Mouse (Mus musculus) liver, embryonic 14.5 days (tissue): ENCODE results near the gene Cnih1. TPM values are rescaled to one million over a fixed set of nuclear protein-coding genes. Genes with fewer than 3 reads are reported as not detected.
"Not testable (repeated sequence)": the region's sequence is repeated elsewhere in the genome, so short reads cannot be mapped to it uniquely, and the experiment has no call there.

Source experiments
- ATAC-seq: fragments of 200-750 bp; cut with Nextera tagmentation; 2 replicates; pipeline ENCODE4 v1.8.0; 2017; ENCODE audit warnings: moderate number of reproducible peaks, mild to moderate bottlenecking, moderate library complexity; ENCODE audit not compliant: insufficient read depth
- DNase-seq, 3 experiments: peaks; one replicate each; pipeline ENCODE4 v3.0.0-alpha.2; 2012 to 2013; ENCODE audit warnings: low read depth in 3 of 3, low spot score in 3 of 3
- H3K27ac ChIP-seq: fragments of 300-500 bp; sonication (generic); 2 replicates; pipeline ENCODE4 v1.5.1; 2014; ENCODE audit warnings: moderate library complexity, mild to moderate bottlenecking, control low read depth, inconsistent platforms
- H3K27me3 ChIP-seq: fragments of 300-500 bp; sonication (generic); 2 replicates; pipeline ENCODE4 v1.6.1; 2014; ENCODE audit warnings: mild to moderate bottlenecking, low read length, moderate library complexity; ENCODE audit not compliant: control insufficient read depth, insufficient read depth
- H3K36me3 ChIP-seq: fragments of 300-500 bp; sonication (generic); replicated peaks from 2 replicates; pipeline ENCODE4 v1.6.1; 2014; ENCODE audit warnings: low read depth; ENCODE audit not compliant: control insufficient read depth, insufficient read depth
- H3K4me1 ChIP-seq, 2 experiments: fragments of 200-500 bp in 1 of 2; fragments of 300-500 bp in 1 of 2; sonication (generic) in 1 of 2; replicated peaks; 2 replicates each; pipeline ENCODE4 v1.6.1; 2012 to 2014; ENCODE audit warnings: antibody characterized with exemption in 1 of 2, inconsistent platforms in 1 of 2, low read length in 1 of 2; ENCODE audit not compliant: control insufficient read depth in 2 of 2, insufficient read depth in 2 of 2
- H3K4me2 ChIP-seq: fragments of 300-500 bp; sonication (generic); 2 replicates; pipeline ENCODE4 v1.6.1; 2014; ENCODE audit warnings: low read depth, mild to moderate bottlenecking, control low read depth, moderate library complexity
- H3K4me3 ChIP-seq, 2 experiments: fragments of 200-500 bp in 1 of 2; fragments of 300-500 bp in 1 of 2; sonication (generic) in 1 of 2; 2 replicates each; pipeline ENCODE4 v1.5.1; 2012 to 2014; ENCODE audit warnings: low read depth in 2 of 2, low read length in 2 of 2, mild to moderate bottlenecking in 2 of 2, control low read depth in 1 of 2, inconsistent platforms in 1 of 2, moderate library complexity in 1 of 2; ENCODE audit not compliant: insufficient read depth in 1 of 2
- H3K9ac ChIP-seq: fragments of 300-500 bp; sonication (generic); replicated peaks from 2 replicates; pipeline ENCODE4 v1.6.1; 2014; ENCODE audit warnings: mild to moderate bottlenecking, control low read depth, moderate library complexity
- H3K9me3 ChIP-seq: fragments of 300-500 bp; sonication (generic); 2 replicates; pipeline ENCODE4 v1.6.1; 2016; ENCODE audit warnings: low read length, mixed read lengths; ENCODE audit not compliant: control insufficient read depth
- CTCF ChIP-seq: IDR thresholded peaks from 2 replicates; pipeline ENCODE4 v1.5.1; 2016; ENCODE audit warnings: antibody characterized with exemption, low read depth, control low read depth
- EP300 ChIP-seq: IDR thresholded peaks from 2 replicates; pipeline ENCODE4 v1.6.1; 2016; ENCODE audit warnings: antibody characterized with exemption, low read depth
- WGBS: fragments of 180-500 bp; shearing (Covaris S2); extraction: QIAGEN DNeasy Blood & Tissue Kit; methylation state at CpG from one replicate; pipeline ENCODE4 v1.1.7; 2014; ENCODE audit not compliant: insufficient replicate concordance; 5-methylcytosine and 5-hydroxymethylcytosine counted together
- polyA plus RNA-seq, 2 experiments: library from polyadenylated mRNA; depleted of rRNA in 1 of 2; stranded (reverse) in 1 of 2; unstranded in 1 of 2; fragments of >200 nt; fragmentation: Nextera tagmentation in 1 of 2; extraction: Ambion mirVana in 1 of 2; gene quantifications; 2 replicates each; pipeline versions ENCODE4 v1.2.1 to v1.2.3; 2012 to 2014

Cnih1 gene
- polyA plus RNA-seq, 2 experiments, result 33.8 to 84.0 TPM

DNA sequence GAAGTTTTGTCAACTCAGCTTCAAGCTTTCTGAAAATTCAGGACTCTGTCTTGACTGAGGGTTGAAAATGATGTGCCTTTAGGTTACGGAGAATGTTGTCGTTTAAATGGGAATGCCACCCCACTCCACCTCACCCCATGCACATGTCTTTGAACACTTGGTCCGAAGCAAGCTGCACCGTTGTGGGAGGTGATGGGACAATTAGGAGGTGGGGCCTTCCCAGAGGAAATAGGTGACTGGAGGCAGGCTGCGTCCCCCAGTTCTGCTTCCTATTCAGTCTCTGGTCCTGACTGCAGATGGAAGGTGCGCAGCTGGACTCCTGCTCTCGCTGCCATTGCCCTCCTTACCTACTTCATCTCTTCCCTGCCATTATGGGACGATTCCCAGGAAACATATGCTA, 32.4 kb downstream of the Cnih1 start:
- no peak for TF ChIP-seq EP300
- no peak for TF ChIP-seq CTCF
- Histone ChIP-seq H3K27ac (no peak overlapping the region), H3K4me2 (no peak overlapping the region), H3K9me3 (no peaks in the 10 kb centered on the region), H3K4me1 (peaks cover 0 to 5% of the 10 kb centered on the region in 2 experiments; a peak in 2 of 4 replicates), H3K4me3 (no peak overlapping the region), H3K9ac (no peak overlapping the region), H3K27me3 (no peaks in the 10 kb centered on the region), H3K36me3 (no peaks in the 10 kb centered on the region)
- DNase-seq (no peak), ATAC-seq (no peak)
- 80% methylated on average over 8 of the region's 8 CpGs for WGBS

DNA sequence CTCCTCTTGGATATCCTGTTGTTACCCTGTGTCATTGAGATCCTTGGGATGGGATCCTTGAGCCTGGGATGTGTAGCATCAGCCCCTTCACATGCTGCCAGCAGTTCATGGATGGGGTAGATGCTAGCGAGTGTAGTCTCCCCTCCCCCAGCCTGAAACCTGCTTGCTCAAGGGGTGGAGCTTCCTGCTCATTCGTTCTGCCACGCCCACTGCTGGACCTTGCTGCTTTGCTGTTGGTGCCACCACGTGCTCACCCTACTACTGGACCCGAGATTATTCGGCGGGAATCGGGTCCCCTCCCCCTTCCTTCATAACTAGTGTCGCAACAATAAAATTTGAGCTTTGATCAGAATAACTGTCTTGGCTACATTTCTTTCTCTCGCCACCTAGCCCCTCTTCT, 33.8 kb downstream of the Cnih1 start:
- not testable (repeated sequence) for H3K36me3 ChIP-seq
- WGBS, result 53% methylated on average over 8 of the region's 10 CpGs

DNA sequence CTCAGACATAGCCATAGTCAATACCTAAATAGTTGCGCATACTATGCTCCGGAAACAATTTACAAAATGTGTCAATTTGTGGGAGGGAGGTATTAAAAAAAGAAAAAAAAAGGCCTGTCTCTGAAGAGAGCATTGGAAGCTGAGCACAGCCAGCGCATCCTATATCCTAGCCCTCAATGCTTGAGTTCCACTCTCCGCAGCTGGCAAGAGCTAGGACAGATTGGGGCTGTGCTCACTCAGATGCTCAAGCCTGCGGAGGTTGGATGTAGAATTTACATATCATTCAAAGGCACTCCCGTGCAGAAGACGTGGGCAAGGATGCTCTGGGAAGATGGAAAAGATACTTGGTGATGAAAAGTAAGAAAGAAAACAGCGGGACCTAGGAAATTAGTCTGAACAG, 42.8 kb downstream of the Cnih1 start:
- Histone ChIP-seq H3K4me3 (no peak overlapping the region), H3K9ac (no peak overlapping the region), H3K36me3 (no peaks in the 10 kb centered on the region), H3K9me3 (no peaks in the 10 kb centered on the region), H3K4me1 (no peaks in the 10 kb centered on the region), H3K27ac (no peak overlapping the region), H3K4me2 (no peak overlapping the region), H3K27me3 (no peaks in the 10 kb centered on the region)
- ATAC-seq, result no peak
- WGBS, result 80% methylated on average over 8 of the region's 8 CpGs
- TF ChIP-seq EP300 (no peak), CTCF (no peak)
- no peak for DNase-seq

More for the DNA sequence above, 33.8 kb downstream of the Cnih1 start:
- H3K4me1 ChIP-seq, H3K9me3 ChIP-seq, H3K9ac ChIP-seq, ATAC-seq, H3K4me2 ChIP-seq, DNase-seq, H3K27me3 ChIP-seq, H3K4me3 ChIP-seq, H3K27ac ChIP-seq: not testable (repeated sequence)

DNA sequence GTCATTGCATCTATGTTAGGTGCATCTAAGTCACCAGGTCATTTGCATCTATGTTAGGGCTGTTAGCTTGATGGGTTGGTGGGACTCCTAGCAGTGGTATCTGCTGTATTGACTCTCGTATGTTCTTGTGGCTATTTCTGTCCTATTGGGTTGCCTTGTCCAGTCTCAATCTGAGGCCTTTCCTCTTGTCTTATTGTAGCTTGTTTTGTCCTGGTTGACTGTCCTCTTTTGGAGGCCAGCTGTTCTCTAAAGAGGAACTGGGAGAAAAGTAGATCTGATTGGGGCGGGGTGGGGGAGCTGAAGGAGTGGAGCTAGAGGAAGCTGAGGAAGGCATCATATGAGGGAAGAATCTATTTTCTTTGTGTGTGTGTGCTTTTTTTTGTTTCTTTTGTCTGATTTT, 45.5 kb downstream of the Cnih1 start:
- H3K27me3 ChIP-seq, result no peaks in the 10 kb centered on the region
- no peak overlapping the region for H3K4me3 ChIP-seq
- H3K9ac ChIP-seq, result no peak overlapping the region
- WGBS, result 53% methylated on average over 2 of the region's 2 CpGs
- no peak overlapping the region for H3K4me2 ChIP-seq
- DNase-seq, result no peak
- TF ChIP-seq CTCF (no peak), EP300 (no peak)
- no peak for ATAC-seq
- no peaks in the 10 kb centered on the region for H3K4me1 ChIP-seq
- H3K9me3 ChIP-seq, result no peaks in the 10 kb centered on the region
- H3K36me3 ChIP-seq, result no peaks in the 10 kb centered on the region
- H3K27ac ChIP-seq, result no peak overlapping the region

DNA sequence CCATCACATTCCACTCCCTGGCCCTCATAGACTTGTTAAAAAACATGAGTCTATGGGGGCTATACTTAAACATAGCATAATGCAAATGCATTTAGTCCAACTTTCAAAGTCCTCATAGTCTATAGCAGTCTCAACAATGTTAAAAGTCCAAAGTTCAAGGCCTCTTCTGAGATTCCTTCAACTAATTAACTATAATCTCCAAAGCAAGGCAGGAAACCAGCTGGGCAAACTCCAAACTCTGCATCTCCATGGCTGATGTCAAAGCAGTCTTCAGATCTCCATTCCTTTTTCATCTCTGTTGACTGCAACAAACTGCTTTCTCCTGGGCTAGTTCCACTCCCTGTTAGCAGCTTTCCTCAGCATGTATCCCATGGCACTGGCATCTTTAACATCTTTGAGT, 50.9 kb downstream of the Cnih1 start:
- not testable (repeated sequence) for H3K4me2 ChIP-seq, DNase-seq, H3K9ac ChIP-seq, H3K36me3 ChIP-seq, ATAC-seq, H3K4me1 ChIP-seq, H3K27me3 ChIP-seq, H3K27ac ChIP-seq, H3K9me3 ChIP-seq, H3K4me3 ChIP-seq

DNA sequence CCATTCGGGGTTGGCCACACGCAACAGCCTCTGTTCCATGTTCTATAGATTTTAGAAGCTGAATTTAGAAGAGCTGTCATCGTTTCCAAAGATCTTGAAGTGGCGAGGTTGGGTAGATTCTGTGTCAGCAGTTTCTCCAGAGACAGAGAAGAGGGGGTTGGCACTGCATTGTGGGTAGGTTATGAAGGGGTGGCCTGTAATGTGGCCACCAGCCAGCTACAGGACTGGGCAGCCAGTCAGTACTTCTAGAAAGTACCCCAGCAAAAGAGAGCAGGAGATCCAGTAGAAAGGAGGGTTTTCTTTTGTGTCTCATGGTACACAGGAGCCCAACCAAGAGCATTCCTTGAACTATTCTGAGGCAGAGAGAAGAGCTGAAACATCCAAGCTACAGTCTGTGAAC, 51.8 kb downstream of the Cnih1 start:
- no peak overlapping the region for H3K4me2 ChIP-seq
- no peaks in the 10 kb centered on the region for H3K4me1 ChIP-seq
- TF ChIP-seq CTCF, result no peak
- TF ChIP-seq EP300, result no peak
- no peaks in the 10 kb centered on the region for H3K9me3 ChIP-seq
- 65% methylated on average over 4 of the region's 4 CpGs for WGBS
- H3K27me3 ChIP-seq, result no peaks in the 10 kb centered on the region
- ATAC-seq (no peak), DNase-seq (no peak)
- H3K9ac ChIP-seq, result no peak overlapping the region
- no peak overlapping the region for H3K27ac ChIP-seq
- H3K4me3 ChIP-seq, result no peak overlapping the region
- H3K36me3 ChIP-seq, result no peaks in the 10 kb centered on the region
